Mouse (Mus musculus): ENCODE results near the gene Gas7.

The Gas7 gene

DNA sequence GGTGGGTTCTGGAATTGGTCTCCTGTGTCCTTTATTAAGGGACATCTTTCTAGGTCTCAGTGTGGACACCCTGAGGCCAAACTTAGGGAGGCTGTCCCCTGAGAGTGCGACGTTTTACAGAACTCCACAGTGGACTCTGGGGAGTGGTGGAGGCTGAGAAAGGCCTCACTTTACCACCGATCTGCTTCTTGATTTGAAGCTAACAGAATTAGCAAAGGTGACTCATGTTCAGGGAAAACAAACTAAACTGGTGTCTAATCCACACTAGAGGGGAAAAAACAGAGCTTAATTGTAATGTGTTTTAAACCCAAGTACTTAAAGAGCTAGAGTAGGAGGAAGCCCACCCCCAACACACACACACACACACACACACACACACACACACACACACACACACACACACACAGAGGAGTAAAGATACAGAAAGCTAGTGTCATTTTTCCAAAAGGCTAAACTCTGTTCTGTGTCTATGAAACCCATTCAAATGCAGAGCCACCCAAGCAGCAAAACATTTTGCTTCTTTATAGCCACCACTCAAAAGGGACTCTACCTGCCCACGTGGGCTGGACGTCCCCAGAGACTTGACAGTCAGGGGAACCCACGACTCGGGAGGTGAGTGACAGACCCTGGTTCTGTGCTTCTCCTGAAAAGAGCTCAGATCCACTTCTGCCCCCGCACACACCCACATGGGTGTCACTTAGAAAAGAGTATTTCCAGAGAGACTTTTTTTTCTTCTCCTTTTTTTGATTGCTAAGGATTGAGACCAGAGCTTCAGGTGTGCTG is 268.2 kb downstream of the Gas7 start:
- no peak for DNase-seq

DNA sequence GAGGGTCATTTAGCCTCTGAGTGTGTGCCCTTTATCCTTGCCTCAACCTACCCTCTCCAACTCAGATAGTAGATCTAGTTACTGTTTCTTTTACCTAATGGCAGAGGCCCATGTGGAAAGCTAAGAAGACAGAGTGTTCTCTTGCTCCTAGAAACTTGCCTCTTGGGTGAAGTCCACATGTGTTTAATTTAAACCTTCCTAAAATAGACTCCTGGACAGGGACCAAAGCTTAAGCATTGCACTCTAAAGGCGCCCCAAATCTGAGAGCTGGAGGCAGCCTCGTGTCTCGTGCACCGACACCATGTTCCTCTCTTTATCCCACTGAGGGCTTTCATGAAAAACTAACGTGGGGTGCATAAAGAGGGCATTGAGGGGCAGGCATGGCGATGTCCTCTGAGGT is 271.9 kb downstream of the Gas7 start:
- no peak for DNase-seq

GRCm38 (mm10) chr11:67728726-67729125 is 273.5 kb downstream of the Gas7 start:
- DNase-seq, result no peak

GRCm38 (mm10) chr11:67731056-67731455 is 275.8 kb downstream of the Gas7 start:
- no peak for DNase-seq

DNA sequence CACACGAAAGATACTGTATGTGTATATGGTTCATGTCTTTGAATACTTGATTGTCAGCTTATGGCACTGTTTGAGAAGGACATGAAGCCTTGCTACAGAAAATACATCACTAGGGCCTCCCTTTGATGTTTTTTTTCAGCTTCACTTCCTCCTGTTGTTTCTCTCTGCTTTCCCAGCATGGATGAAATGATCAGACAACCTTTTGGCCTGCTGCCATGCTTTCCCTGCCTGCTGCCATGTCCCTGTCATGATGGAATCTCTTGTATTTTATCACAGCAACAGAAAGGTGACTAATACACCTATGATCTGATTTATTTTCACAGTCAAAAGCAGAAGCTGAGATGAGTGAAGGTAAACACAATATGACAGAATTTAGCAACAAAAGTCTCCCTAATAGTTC is 278.5 kb downstream of the Gas7 start:
- DNase-seq, result no peak

GRCm38 (mm10) chr11:67734597-67734996 is 279.4 kb downstream of the Gas7 start:
- no peak for DNase-seq

DNA sequence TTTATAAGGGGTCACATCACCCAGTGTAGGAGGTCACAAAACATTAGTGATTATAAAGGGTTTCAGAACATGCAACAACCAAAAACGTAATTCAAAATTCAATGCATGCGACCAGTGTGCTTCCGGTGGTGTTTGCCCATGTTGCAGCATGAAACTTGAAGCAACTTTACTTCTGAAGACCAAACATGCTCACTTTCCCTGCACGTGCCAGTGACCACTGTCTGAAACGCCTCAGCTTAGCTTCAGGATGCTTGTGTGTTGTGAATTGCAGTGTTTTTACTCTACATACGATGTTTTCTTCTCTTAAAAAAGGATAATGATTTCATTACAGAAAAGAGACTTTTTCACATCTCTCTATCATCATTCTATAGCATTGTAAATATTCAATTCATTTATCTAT is 283.1 kb downstream of the Gas7 start:
- DNase-seq, result no peak

Measured in lung, postnatal 4 days (tissue).